ENCODE assay signal across 29 mouse cellular contexts in genomic region chr10:17010047-17010446, GRCm38 (mm10).
DNase-seq lines count a peak whose midpoint lies in the region; ATAC-seq and TF ChIP-seq lines count a peak whose summit lies in the region.
"Had no signal": no experiment of that assay in that cellular context is flagged by ENCODE, and none has a peak within 500 bp of the region (broad histone marks: within the 10 kb centered on the region; RNA-seq: fewer than 3 reads in every experiment).

No protein-coding gene starts in this region.

- H3K79me2 ChIP-seq in liver, adult 2 months (ENCODE audit: control insufficient read depth, insufficient read depth, low read length): no peaks in the 10 kb centered on the region
- no peaks in the 10 kb centered on the region for H3K79me2 ChIP-seq in myocyte (ENCODE audit: control insufficient read depth, insufficient read depth)

- H3K27me3 ChIP-seq in liver, adult 2 months (ENCODE audit: control insufficient read depth, insufficient read depth, low read length): no peaks in the 10 kb centered on the region
- no peaks in the 10 kb centered on the region for H3K27me3 ChIP-seq in liver, embryonic 12.5 days (replicated peaks)
- H3K27me3 ChIP-seq in myocyte (ENCODE audit: control insufficient read depth, insufficient read depth, insufficient read length): no peaks in the 10 kb centered on the region
- H3K27me3 ChIP-seq: embryonic facial prominence, embryonic 15.5 days; forebrain, embryonic 13.5 days; hindbrain, embryonic 15.5 days; limb, embryonic 15.5 days; neural tube, embryonic 15.5 days had no signal

- H3ac ChIP-seq in myocyte (ENCODE audit: control insufficient read depth, insufficient read length): no peak overlapping the region

- H3K36me3 ChIP-seq in liver, adult 2 months (ENCODE audit: control insufficient read depth, insufficient read depth, low read length): no peaks in the 10 kb centered on the region
- no peaks in the 10 kb centered on the region for H3K36me3 ChIP-seq in liver, embryonic 12.5 days
- H3K36me3 ChIP-seq in myocyte (ENCODE audit: control insufficient read depth, insufficient read depth): no peaks in the 10 kb centered on the region
- H3K36me3 ChIP-seq: embryonic facial prominence, embryonic 10.5 days; embryonic facial prominence, embryonic 15.5 days; hindbrain, embryonic 10.5 days; hindbrain, embryonic 15.5 days; limb, embryonic 10.5 days; limb, embryonic 15.5 days; neural tube, embryonic 15.5 days had no signal

- H3K9ac ChIP-seq in liver, adult 2 months (ENCODE audit: low read depth, low read length): no peak overlapping the region
- H3K9ac ChIP-seq in liver, embryonic 12.5 days: no peak overlapping the region
- H3K9ac ChIP-seq: embryonic facial prominence, embryonic 15.5 days; forebrain, embryonic 13.5 days; hindbrain, embryonic 15.5 days; limb, embryonic 15.5 days; neural tube, embryonic 15.5 days had no signal

- TF ChIP-seq POLR2A in liver, adult 2 months (IDR thresholded peaks at IDR 0.05; ENCODE audit: extremely low read depth, insufficient read depth, low read length): no peak
- TF ChIP-seq POLR2A in myocyte (IDR thresholded peaks at IDR 0.05; ENCODE audit: insufficient read length, low read depth): no peak

- WGBS in liver, adult 2 months: 43% methylated on average over 3 of the region's 3 CpGs
- 68% methylated on average over 3 of the region's 3 CpGs for WGBS in liver, embryonic 12.5 days (ENCODE audit: insufficient replicate concordance)

- no peak overlapping the region for H3K4me3 ChIP-seq in liver, adult 2 months (ENCODE audit: insufficient read depth, low read depth, low read length)
- no peak overlapping the region for H3K4me3 ChIP-seq in liver, embryonic 12.5 days
- no peak overlapping the region for H3K4me3 ChIP-seq in myocyte
- H3K4me3 ChIP-seq: embryonic facial prominence, embryonic 10.5 days; embryonic facial prominence, embryonic 15.5 days; forebrain, embryonic 13.5 days; hindbrain, embryonic 10.5 days; hindbrain, embryonic 15.5 days; limb, embryonic 10.5 days; limb, embryonic 15.5 days; neural tube, embryonic 15.5 days had no signal

- DNase-seq in adrenal gland, postnatal 10 days: peak; percentile 14
- DNase-seq in adrenal gland, postnatal 14 days: no peak
- peak; percentile 57 for DNase-seq in liver, adult 2 months (ENCODE audit: extremely low read depth, low read depth, low spot score)
- peak; percentile 48 for DNase-seq in 3T3-L1 (ENCODE audit: low read depth, low spot score)
- no peak for DNase-seq in B cell, adult 2 months
- DNase-seq: cerebellum, adult 8-10 months; cerebellum, postnatal 25 days; gastrocnemius, postnatal 10 days; heart, postnatal 14 days; kidney, postnatal 14 days; layer of hippocampus, adult 9-11 months; lung, postnatal 10 days; midbrain, embryonic 14.5 days; right cerebral cortex, adult 18-20 months; spleen, adult 18-20 months; thymus, adult 2 months; thymus, postnatal 36 days had no signal

- no peaks in the 10 kb centered on the region for H3K9me3 ChIP-seq in liver, embryonic 12.5 days (replicated peaks)
- H3K9me3 ChIP-seq: embryonic facial prominence, embryonic 10.5 days; embryonic facial prominence, embryonic 15.5 days; forebrain, embryonic 13.5 days; hindbrain, embryonic 10.5 days; hindbrain, embryonic 15.5 days; limb, embryonic 10.5 days; limb, embryonic 15.5 days; neural tube, embryonic 15.5 days had no signal

- ATAC-seq in liver, embryonic 12.5 days: no peak
- ATAC-seq: CD4-positive, CD25-positive, alpha-beta regulatory T cell, adult 4 months; forebrain, embryonic 13.5 days had no signal

- H3K4me2 ChIP-seq in liver, embryonic 12.5 days: no peak overlapping the region
- H3K4me2 ChIP-seq in myocyte (ENCODE audit: low read depth): no peak overlapping the region
- H3K4me2 ChIP-seq: embryonic facial prominence, embryonic 15.5 days; forebrain, embryonic 13.5 days; hindbrain, embryonic 15.5 days; limb, embryonic 15.5 days; neural tube, embryonic 15.5 days had no signal

- no peaks in the 10 kb centered on the region for H3K4me1 ChIP-seq in liver, adult 2 months (ENCODE audit: control insufficient read depth, insufficient read depth, low read length)
- H3K4me1 ChIP-seq in liver, embryonic 12.5 days: no peaks in the 10 kb centered on the region; the same call in 1 of the 2 replicates
- H3K4me1 ChIP-seq: embryonic facial prominence, embryonic 10.5 days; embryonic facial prominence, embryonic 15.5 days; forebrain, embryonic 13.5 days; hindbrain, embryonic 10.5 days; hindbrain, embryonic 15.5 days; limb, embryonic 10.5 days; limb, embryonic 15.5 days; neural tube, embryonic 15.5 days had no signal

- no peak for TF ChIP-seq CTCF in liver, adult 2 months (IDR thresholded peaks at IDR 0.05; ENCODE audit: low read depth, low read length)

- H3K27ac ChIP-seq in liver, adult 2 months (replicated peaks; ENCODE audit: insufficient read depth, low read depth, low read length): no peak overlapping the region
- no peak overlapping the region for H3K27ac ChIP-seq in liver, embryonic 12.5 days
- H3K27ac ChIP-seq: embryonic facial prominence, embryonic 10.5 days; embryonic facial prominence, embryonic 15.5 days; forebrain, embryonic 13.5 days; hindbrain, embryonic 10.5 days; hindbrain, embryonic 15.5 days; limb, embryonic 10.5 days; limb, embryonic 15.5 days; macrophage; neural tube, embryonic 15.5 days had no signal

TF ChIP-seq in myocyte, 11 proteins besides CTCF, POLR2A, EP300 and RAD21:
- peak; percentile 49 for TF ChIP-seq USF1 (IDR thresholded peaks at IDR 0.05; ENCODE audit: low read depth)
- TF ChIP-seq MYOD1 (IDR thresholded peaks at IDR 0.05; ENCODE audit: control insufficient read depth in 1 of 3, insufficient read length in 2 of 3, low read depth in 2 of 3): no peak

Comparison
In these comparisons a context has a peak if more than half of its experiments do, and no peak if none do; other contexts are left out.
1. DNase-seq: peak in adrenal gland, postnatal 10 days (single experiment), liver, adult 2 months (single experiment) and 3T3-L1 (single experiment); none in adrenal gland, postnatal 14 days (single experiment) and B cell, adult 2 months (0 of 2).